Mouse (Mus musculus) kidney, embryonic 15.5 days (tissue): ENCODE results near the gene Vmn1r159. TPM values are rescaled to one million over a fixed set of nuclear protein-coding genes. Genes with fewer than 3 reads are reported as not detected.
"Not testable (repeated sequence)": the region's sequence is repeated elsewhere in the genome, so short reads cannot be mapped to it uniquely, and the experiment has no call there.

Source experiments
- ATAC-seq: fragments of 200-750 bp; cut with Nextera tagmentation; replicated peaks from 2 replicates; pipeline ENCODE4 v1.8.0; 2017; ENCODE audit warnings: moderate TSS enrichment; ENCODE audit not compliant: low FRiP score
- H3K27ac ChIP-seq: fragments of 300-500 bp; sonication (generic); 2 replicates; pipeline ENCODE4 v1.5.1; 2015; ENCODE audit warnings: mild to moderate bottlenecking, inconsistent platforms
- H3K27me3 ChIP-seq: fragments of 300-500 bp; sonication (generic); 2 replicates; pipeline ENCODE4 v1.6.1; 2015; ENCODE audit warnings: inconsistent platforms
- H3K36me3 ChIP-seq: fragments of 300-500 bp; sonication (generic); 2 replicates; pipeline ENCODE4 v1.6.1; 2015; ENCODE audit warnings: inconsistent platforms
- H3K4me1 ChIP-seq: fragments of 300-500 bp; sonication (generic); 2 replicates; pipeline ENCODE4 v1.6.1; 2015; ENCODE audit warnings: inconsistent platforms
- H3K4me2 ChIP-seq: fragments of 300-500 bp; sonication (generic); 2 replicates; pipeline ENCODE4 v1.6.1; 2015; ENCODE audit warnings: moderate library complexity, mild to moderate bottlenecking, inconsistent platforms
- H3K4me3 ChIP-seq: fragments of 300-500 bp; sonication (generic); replicated peaks from 2 replicates; pipeline ENCODE4 v1.5.1; 2015; ENCODE audit warnings: mild to moderate bottlenecking, inconsistent platforms
- H3K9ac ChIP-seq: fragments of 300-500 bp; sonication (generic); 2 replicates; pipeline ENCODE4 v1.6.1; 2015; ENCODE audit warnings: mild to moderate bottlenecking, inconsistent platforms
- H3K9me3 ChIP-seq: fragments of 300-500 bp; sonication (generic); replicated peaks from 2 replicates; pipeline ENCODE4 v1.6.1; 2016; ENCODE audit warnings: inconsistent platforms
- WGBS: fragments of 180-500 bp; shearing (Covaris S2); methylation state at CpG from one replicate; pipeline ENCODE4 v1.1.7; 2015; ENCODE audit warnings: mixed read lengths; 5-methylcytosine and 5-hydroxymethylcytosine counted together
- polyA plus RNA-seq: library from polyadenylated mRNA; unstranded; fragments of >200 nt; fragmentation: Nextera tagmentation; extraction: Ambion mirVana; gene quantifications from 2 replicates; pipeline ENCODE4 v1.2.1, GENCODE M21; 2015

The Vmn1r159 gene
- polyA plus RNA-seq, result not detected in 2 replicates

DNA sequence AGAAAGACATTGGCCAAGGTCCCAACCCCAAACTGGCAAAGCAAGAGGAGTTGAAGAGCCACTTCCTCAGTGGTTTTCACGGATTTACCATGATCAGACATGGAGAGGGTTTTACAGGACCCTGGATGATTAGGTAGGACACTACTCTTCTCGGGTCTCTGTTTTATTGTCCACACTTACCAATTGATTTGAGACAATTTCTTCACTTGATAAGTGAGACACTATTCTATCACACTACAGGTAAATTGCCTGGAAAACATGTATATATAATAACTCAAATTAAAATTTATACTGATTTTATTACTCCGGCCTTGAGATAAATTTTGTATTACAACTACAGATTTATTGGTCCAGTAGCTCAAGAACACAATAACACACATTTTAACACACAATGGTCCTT lies at the start of gene Vmn1r159:
Gene Vmn1r159 (minus strand): TSS at position 101 of the 400 bp plus-strand sequence.
- not testable (repeated sequence) for H3K36me3 ChIP-seq, H3K27me3 ChIP-seq, H3K9me3 ChIP-seq, H3K4me2 ChIP-seq, H3K27ac ChIP-seq, H3K9ac ChIP-seq, H3K4me1 ChIP-seq, H3K4me3 ChIP-seq, ATAC-seq
- WGBS, result 65% methylated on average over 3 of the region's 3 CpGs

DNA sequence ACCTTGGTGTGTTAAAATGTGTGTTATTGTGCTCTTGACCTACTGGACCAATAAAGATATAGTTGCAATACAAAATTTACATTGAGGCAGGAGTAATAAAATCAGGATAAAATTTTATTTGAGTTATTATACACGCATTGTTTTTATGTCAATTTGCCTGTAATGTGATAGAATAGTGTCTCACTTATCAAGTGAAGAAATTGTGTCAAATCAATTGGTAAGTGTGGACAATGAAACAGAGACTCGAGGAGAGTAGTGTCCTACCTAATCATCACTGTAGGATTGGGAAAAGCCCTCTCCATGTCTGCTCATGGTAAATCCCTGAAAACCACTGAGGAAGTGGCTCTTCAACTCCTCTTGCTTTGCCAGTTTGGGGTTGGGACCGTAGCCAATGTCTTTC lies 27.5 kb upstream of the Vmn1r159 start, which contains the start of gene Vmn1r160:
Gene Vmn1r160 (plus strand): TSS at position 301 of the 400 bp plus-strand sequence.
- not testable (repeated sequence) for H3K4me2 ChIP-seq, H3K4me1 ChIP-seq, H3K4me3 ChIP-seq, ATAC-seq, H3K9me3 ChIP-seq, H3K36me3 ChIP-seq, H3K9ac ChIP-seq, H3K27ac ChIP-seq, H3K27me3 ChIP-seq
- 65% methylated on average over 1 of the region's 3 CpGs for WGBS

Other genes starting within 250 kb of the Vmn1r159 start
- gene Vmn1r155, start 185.6 kb downstream of the Vmn1r159 start, polyA plus RNA-seq, result not detected in 2 replicates
- gene Gm8693, start 151.3 kb downstream of the Vmn1r159 start, polyA plus RNA-seq, result not detected in 2 replicates
- gene Gm4567, start 123.9 kb downstream of the Vmn1r159 start, polyA plus RNA-seq, result not detected in 2 replicates
- not detected in 2 replicates for gene Vmn1r157, start 81.9 kb downstream of the Vmn1r159 start, polyA plus RNA-seq
- not detected in 2 replicates for gene Vmn1r158, start 52.8 kb downstream of the Vmn1r159 start, polyA plus RNA-seq
- gene Vmn1r160, start 27.6 kb upstream of the Vmn1r159 start, polyA plus RNA-seq, result not detected in 2 replicates
- not detected in 2 replicates for gene Gm4214, start 141.1 kb upstream of the Vmn1r159 start, polyA plus RNA-seq
- gene Gm4216, start 176.3 kb upstream of the Vmn1r159 start, polyA plus RNA-seq, result not detected in 2 replicates
- gene Vmn1r163, start 211.9 kb upstream of the Vmn1r159 start, polyA plus RNA-seq, result not detected in 2 replicates
- not detected in 2 replicates for gene Gm8720, start 223.9 kb upstream of the Vmn1r159 start, polyA plus RNA-seq